Mouse (Mus musculus) testis, adult 2 months (tissue): Measurements from ENCODE around the gene Casz1. TPM values are rescaled to one million over a fixed set of nuclear protein-coding genes. Genes with fewer than 3 reads are reported as not detected.

Experiments
- H3K27ac ChIP-seq: fragments of 200-500 bp; 2 replicates; pipeline ENCODE4 v1.5.1; 2012; ENCODE audit warnings: low read depth, low read length; ENCODE audit not compliant: control insufficient read depth, insufficient read depth
- H3K27me3 ChIP-seq: fragments of 200-500 bp; 2 replicates; pipeline ENCODE4 v1.6.1; 2012; ENCODE audit warnings: mild to moderate bottlenecking, low read length, moderate library complexity; ENCODE audit not compliant: control insufficient read depth, insufficient read depth
- H3K36me3 ChIP-seq: fragments of 200-500 bp; 2 replicates; pipeline ENCODE4 v1.6.1; 2012; ENCODE audit warnings: mild to moderate bottlenecking, low read length; ENCODE audit not compliant: control insufficient read depth, insufficient read depth
- H3K4me1 ChIP-seq: fragments of 200-500 bp; 2 replicates; pipeline ENCODE4 v1.6.1; 2012; ENCODE audit warnings: low read length; ENCODE audit not compliant: control insufficient read depth, insufficient read depth
- H3K4me3 ChIP-seq: fragments of 200-500 bp; 2 replicates; pipeline ENCODE4 v1.5.1; 2012; ENCODE audit warnings: low read depth, mild to moderate bottlenecking, low read length, moderate library complexity, mixed read lengths; ENCODE audit not compliant: control insufficient read depth
- CTCF ChIP-seq: fragments of 200-500 bp; IDR thresholded peaks from 2 replicates; pipeline ENCODE4 v1.5.1; 2012; ENCODE audit warnings: low read depth, mild to moderate bottlenecking, inconsistent platforms, low read length, moderate library complexity; ENCODE audit not compliant: control insufficient read depth, insufficient read depth, insufficient replicate concordance
- POLR2A ChIP-seq: fragments of 200-500 bp; IDR thresholded peaks from 2 replicates; pipeline ENCODE4 v1.6.1; 2012; ENCODE audit warnings: low read depth, mild to moderate bottlenecking, inconsistent platforms, low read length, moderate library complexity; ENCODE audit not compliant: control insufficient read depth
- polyA plus RNA-seq: library from polyadenylated mRNA; depleted of rRNA; stranded (reverse); fragments of >200 nt; gene quantifications from 2 replicates; pipeline ENCODE4 v1.2.3, GENCODE M21; 2012

The Casz1 gene
- polyA plus RNA-seq, 1 experiment, result 8.5 TPM

DNA sequence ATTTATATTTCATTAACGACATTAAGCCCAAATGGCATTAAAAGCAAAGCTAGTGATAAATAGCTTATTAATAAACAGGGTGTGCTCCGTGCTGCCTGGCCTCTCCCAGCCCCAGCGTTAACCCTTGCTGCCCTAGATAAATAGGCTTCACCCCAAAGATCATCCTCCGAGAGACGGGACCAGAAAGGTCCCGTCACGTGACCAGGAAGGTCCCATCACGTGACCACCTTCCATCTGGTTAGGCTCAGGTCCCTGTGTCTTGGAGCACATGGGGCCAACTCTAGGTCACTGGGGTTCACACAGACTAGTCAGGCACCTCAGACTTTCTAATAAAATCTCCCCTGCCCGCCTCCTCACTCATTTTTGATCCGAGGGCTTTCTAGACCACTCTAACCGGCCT is 42.5 kb downstream of the Casz1 start:
- H3K27me3 ChIP-seq, result no peaks in the 10 kb centered on the region
- H3K36me3 ChIP-seq, result no peaks in the 10 kb centered on the region
- H3K4me1 ChIP-seq, result peaks cover 12% of the 10 kb centered on the region
- H3K27ac ChIP-seq, result no peak overlapping the region
- TF ChIP-seq CTCF (no peak), POLR2A (no peak)
- peak overlapping the region; percentile 19 for H3K4me3 ChIP-seq

DNA sequence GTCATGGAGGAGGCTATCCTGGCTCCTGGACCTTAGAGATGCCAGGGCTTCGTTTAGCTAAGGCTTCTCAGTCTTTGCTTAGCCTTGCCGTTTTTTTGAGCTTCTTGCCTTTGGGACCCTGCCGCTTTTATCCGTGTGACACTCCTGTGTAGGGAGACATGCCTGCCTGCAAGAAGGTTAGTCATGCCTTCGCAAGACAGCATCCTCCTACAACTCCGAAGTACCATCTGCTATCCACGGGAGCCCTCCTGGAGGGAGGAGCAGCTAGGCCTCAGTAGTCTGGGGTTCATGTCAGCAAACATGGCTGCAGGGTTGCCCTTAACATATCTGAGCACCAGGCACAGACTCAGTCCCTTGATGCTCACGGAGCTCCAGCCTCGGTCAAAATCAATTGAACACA is 43.4 kb downstream of the Casz1 start:
- Histone ChIP-seq H3K27ac (no peak overlapping the region), H3K4me3 (no peak overlapping the region), H3K27me3 (no peaks in the 10 kb centered on the region), H3K36me3 (no peaks in the 10 kb centered on the region), H3K4me1 (peaks cover 12% of the 10 kb centered on the region)
- TF ChIP-seq CTCF, result no peak
- no peak for TF ChIP-seq POLR2A

GRCm38 (mm10) chr4:148849437-148849836 is 45.2 kb downstream of the Casz1 start:
- Histone ChIP-seq H3K27me3 (no peaks in the 10 kb centered on the region), H3K27ac (no peak overlapping the region), H3K4me1 (peaks cover 12% of the 10 kb centered on the region)

GRCm38 (mm10) chr4:148853057-148853456 is 48.8 kb downstream of the Casz1 start:
- H3K36me3 ChIP-seq, result no peaks in the 10 kb centered on the region
- H3K27ac ChIP-seq, result no peak overlapping the region
- H3K4me1 ChIP-seq, result no peaks in the 10 kb centered on the region

More at GRCm38 (mm10) chr4:148849437-148849836, 45.2 kb downstream of the Casz1 start:
- TF ChIP-seq CTCF (no peak), POLR2A (no peak)
- Histone ChIP-seq H3K4me3 (no peak overlapping the region), H3K36me3 (no peaks in the 10 kb centered on the region)

DNA sequence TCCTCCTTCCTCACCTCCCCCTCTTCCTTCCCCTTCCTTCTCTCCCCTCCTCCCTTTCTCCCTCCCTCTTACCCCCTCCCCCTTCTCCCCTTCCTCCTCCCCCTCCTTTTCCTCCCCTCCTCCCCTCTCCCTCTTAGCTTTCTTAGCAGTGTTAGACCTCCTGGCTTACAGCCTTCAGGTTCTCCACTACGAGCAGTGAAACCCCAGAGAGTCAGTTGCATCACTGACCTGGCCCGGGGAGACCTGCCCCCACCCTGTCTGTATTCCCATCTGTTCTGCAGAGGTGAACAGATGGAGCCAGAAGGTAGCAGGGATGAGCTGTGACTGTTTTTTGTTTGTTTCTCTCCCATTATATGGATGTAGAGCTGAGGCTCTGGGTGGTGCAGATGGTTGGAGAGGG is 49.9 kb downstream of the Casz1 start:
- H3K4me1 ChIP-seq, result no peaks in the 10 kb centered on the region; the same call in 1 of the 2 replicates
- no peaks in the 10 kb centered on the region for H3K27me3 ChIP-seq

More at GRCm38 (mm10) chr4:148853057-148853456, 48.8 kb downstream of the Casz1 start:
- no peak overlapping the region for H3K4me3 ChIP-seq
- no peaks in the 10 kb centered on the region for H3K27me3 ChIP-seq
- no peak for TF ChIP-seq POLR2A
- TF ChIP-seq CTCF, result no peak

GRCm38 (mm10) chr4:148855527-148855926 is 51.3 kb downstream of the Casz1 start:
- Histone ChIP-seq H3K27me3 (no peaks in the 10 kb centered on the region; the same call in 1 of the 2 replicates), H3K4me3 (no peak overlapping the region), H3K36me3 (no peaks in the 10 kb centered on the region), H3K27ac (no peak overlapping the region), H3K4me1 (peaks cover 2% of the 10 kb centered on the region)
- no peak for TF ChIP-seq CTCF
- no peak for TF ChIP-seq POLR2A

More for the DNA sequence above, 49.9 kb downstream of the Casz1 start:
- no peak for TF ChIP-seq CTCF
- TF ChIP-seq POLR2A, result no peak
- H3K36me3 ChIP-seq, result no peaks in the 10 kb centered on the region
- no peak overlapping the region for H3K27ac ChIP-seq
- no peak overlapping the region for H3K4me3 ChIP-seq

DNA sequence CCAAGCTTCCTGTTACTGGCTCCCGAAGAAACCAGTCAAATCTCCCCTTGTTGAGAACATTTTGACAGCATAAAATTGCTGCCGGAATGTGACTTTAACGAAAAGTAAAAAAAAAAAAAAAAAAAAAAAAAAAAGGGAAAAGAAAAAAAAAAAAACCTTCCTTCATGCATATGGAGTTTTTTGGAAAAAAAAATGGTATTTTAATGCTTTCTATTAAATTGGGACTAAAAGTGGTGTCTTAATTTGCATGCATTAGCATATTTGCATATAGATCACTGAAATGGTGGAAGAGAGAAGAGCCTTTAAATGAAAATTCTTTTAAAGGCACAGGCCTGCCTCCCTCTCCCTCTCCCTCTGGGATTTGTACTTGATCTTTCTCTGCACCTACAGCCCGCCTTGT is 52.0 kb downstream of the Casz1 start:
- Histone ChIP-seq H3K4me3 (no peak overlapping the region), H3K36me3 (no peaks in the 10 kb centered on the region), H3K4me1 (peaks cover 2% of the 10 kb centered on the region), H3K27me3 (no peaks in the 10 kb centered on the region; the same call in 1 of the 2 replicates), H3K27ac (no peak overlapping the region)
- TF ChIP-seq CTCF (no peak), POLR2A (no peak)
